Mouse (Mus musculus) limb, embryonic 14.5 days (tissue): ENCODE data around the gene Ppp1r1c. TPM values are rescaled to one million over a fixed set of nuclear protein-coding genes. Genes with fewer than 3 reads are reported as not detected.
A peak's percentile ranks its signal among the peaks of the same experiment; 100 is the strongest.

Experiments
- ATAC-seq: fragments of 200-750 bp; cut with Nextera tagmentation; 2 replicates; pipeline ENCODE4 v1.8.0; 2017; ENCODE audit warnings: low read depth, moderate number of reproducible peaks, moderate TSS enrichment; ENCODE audit not compliant: low FRiP score
- DNase-seq: peaks from one replicate; pipeline ENCODE4 v3.0.0-alpha.2; 2015; ENCODE audit warnings: low spot score
- H3K27ac ChIP-seq: fragments of 300-500 bp; sonication (generic); replicated peaks from 2 replicates; pipeline ENCODE4 v1.5.1; 2014; ENCODE audit warnings: low read depth, mild to moderate bottlenecking, low read length, moderate library complexity, mixed read lengths
- H3K27me3 ChIP-seq: fragments of 300-500 bp; sonication (generic); 2 replicates; pipeline ENCODE4 v1.6.1; 2014; ENCODE audit warnings: low read length, mixed read lengths; ENCODE audit not compliant: control insufficient read depth, insufficient read depth
- H3K36me3 ChIP-seq: fragments of 300-500 bp; sonication (generic); 2 replicates; pipeline ENCODE4 v1.6.1; 2014; ENCODE audit warnings: mild to moderate bottlenecking, low read length, moderate library complexity, mixed read lengths; ENCODE audit not compliant: control insufficient read depth, insufficient read depth
- H3K4me1 ChIP-seq: fragments of 300-500 bp; sonication (generic); 2 replicates; pipeline ENCODE4 v1.6.1; 2014; ENCODE audit warnings: antibody characterized with exemption, low read length, mixed read lengths; ENCODE audit not compliant: control insufficient read depth, insufficient read depth
- H3K4me2 ChIP-seq: fragments of 300-500 bp; sonication (generic); replicated peaks from 2 replicates; pipeline ENCODE4 v1.6.1; 2014; ENCODE audit warnings: low read depth, mild to moderate bottlenecking, low read length, moderate library complexity; ENCODE audit not compliant: severe bottlenecking
- H3K4me3 ChIP-seq: fragments of 300-500 bp; sonication (generic); replicated peaks from 2 replicates; pipeline ENCODE4 v1.5.1; 2014; ENCODE audit warnings: low read length
- H3K9ac ChIP-seq: fragments of 300-500 bp; sonication (generic); 2 replicates; pipeline ENCODE4 v1.6.1; 2014; ENCODE audit warnings: mild to moderate bottlenecking, low read depth, low read length, moderate library complexity; ENCODE audit not compliant: severe bottlenecking
- H3K9me3 ChIP-seq: fragments of 300-500 bp; sonication (generic); 2 replicates; pipeline ENCODE4 v1.6.1; 2016; ENCODE audit warnings: low read length; ENCODE audit not compliant: control insufficient read depth
- POLR2A ChIP-seq: fragments of 200-500 bp; IDR thresholded peaks from 2 replicates; pipeline ENCODE4 v1.8.0; 2012; ENCODE audit warnings: inconsistent platforms, mild to moderate bottlenecking, moderate library complexity, borderline replicate concordance; ENCODE audit not compliant: insufficient read depth, insufficient read length; ENCODE audit errors: extremely low read depth
- WGBS: fragments of 180-500 bp; shearing (Covaris S2); extraction: QIAGEN DNeasy Blood & Tissue Kit; methylation state at CpG from one replicate; pipeline ENCODE4 v1.1.7; 2014; 5-methylcytosine and 5-hydroxymethylcytosine counted together
- polyA plus RNA-seq, 2 experiments: library from polyadenylated mRNA; depleted of rRNA in 1 of 2; stranded (reverse) in 1 of 2; unstranded in 1 of 2; fragments of >200 nt; fragmentation: Nextera tagmentation in 1 of 2; extraction: Ambion mirVana in 1 of 2; gene quantifications; 2 replicates each; pipeline versions ENCODE4 v1.2.1 to v1.2.3; 2012 to 2014

Ppp1r1c gene
- polyA plus RNA-seq, 2 experiments = 0.08 to 0.12 TPM

GRCm38 (mm10) chr2:79695190-79695589 lies 12.4 kb upstream of the Ppp1r1c start:
- Histone ChIP-seq H3K4me3 (no peak overlapping the region), H3K9ac (no peak overlapping the region), H3K36me3 (no peaks in the 10 kb centered on the region), H3K27ac (no peak overlapping the region), H3K9me3 (no peaks in the 10 kb centered on the region), H3K4me1 (0 out of 2 replicates have a peak, but pooled peaks cover 2% of the 10 kb centered on the region), H3K4me2 (no peak overlapping the region), H3K27me3 (no peaks in the 10 kb centered on the region)
- WGBS = 81% methylated on average over 4 of the region's 4 CpGs
- DNase-seq = no peak
- TF ChIP-seq POLR2A = no peak
- no peak for ATAC-seq

- TF ChIP-seq POLR2A = no peak
- 92% methylated on average over 12 of the region's 12 CpGs for WGBS
- no peak for DNase-seq
- Histone ChIP-seq H3K9ac (no peak overlapping the region), H3K4me1 (0 out of 2 replicates have a peak, but pooled peaks cover 2% of the 10 kb centered on the region), H3K27me3 (no peaks in the 10 kb centered on the region), H3K4me2 (no peak overlapping the region), H3K27ac (no peak overlapping the region), H3K36me3 (no peaks in the 10 kb centered on the region), H3K9me3 (no peaks in the 10 kb centered on the region), H3K4me3 (no peak overlapping the region)
- ATAC-seq = no peak
Observed at GRCm38 (mm10) chr2:79695939-79696338, 11.6 kb upstream of the Ppp1r1c start.

GRCm38 (mm10) chr2:79696478-79697230 lies 10.9 kb upstream of the Ppp1r1c start:
- no peak for TF ChIP-seq POLR2A
- H3K27ac ChIP-seq = no peak overlapping the region
- ATAC-seq = no peak
- 82% methylated on average over 10 of the region's 10 CpGs for WGBS
- DNase-seq = no peak
- no peak overlapping the region for H3K4me3 ChIP-seq
- no peaks in the 10 kb centered on the region for H3K36me3 ChIP-seq
- H3K9ac ChIP-seq = no peak overlapping the region
- no peak overlapping the region for H3K4me2 ChIP-seq
- H3K27me3 ChIP-seq = no peaks in the 10 kb centered on the region
- no peaks in the 10 kb centered on the region for H3K9me3 ChIP-seq
- H3K4me1 ChIP-seq = 0 out of 2 replicates have a peak, but pooled peaks cover 2% of the 10 kb centered on the region

DNA sequence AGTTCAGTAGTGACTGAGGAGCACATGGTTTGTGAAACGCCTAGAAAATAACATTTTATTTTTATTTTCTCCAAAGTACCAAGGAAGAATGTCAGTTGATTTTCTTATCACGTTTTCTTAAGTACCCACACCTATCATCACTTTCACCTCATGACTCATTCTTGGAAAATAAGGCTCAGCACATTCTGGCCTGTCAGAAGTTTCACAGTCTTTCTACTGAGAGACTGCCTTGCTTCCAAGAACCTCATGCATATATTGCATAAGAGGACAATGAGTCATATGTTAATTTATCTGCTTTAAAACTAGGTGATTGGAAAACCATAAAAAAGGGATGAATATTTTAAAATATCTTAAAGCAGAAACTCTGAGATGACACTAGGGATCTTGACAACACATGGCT lies 9.4 kb upstream of the Ppp1r1c start:
- Histone ChIP-seq H3K4me2 (no peak overlapping the region), H3K27me3 (no peaks in the 10 kb centered on the region), H3K9me3 (no peaks in the 10 kb centered on the region), H3K27ac (no peak overlapping the region), H3K9ac (no peak overlapping the region), H3K4me3 (no peak overlapping the region), H3K36me3 (no peaks in the 10 kb centered on the region), H3K4me1 (0 out of 2 replicates have a peak, but pooled peaks cover 2% of the 10 kb centered on the region)
- no peak for ATAC-seq
- TF ChIP-seq POLR2A = no peak
- peak; percentile 9 for DNase-seq
- 69% methylated on average over 2 of the region's 2 CpGs for WGBS

- DNase-seq (no peak), ATAC-seq (no peak)
- no peak overlapping the region for H3K27ac ChIP-seq
- no peaks in the 10 kb centered on the region for H3K9me3 ChIP-seq
- no peak overlapping the region for H3K9ac ChIP-seq
- H3K4me3 ChIP-seq = no peak overlapping the region
- no peak for TF ChIP-seq POLR2A
- no peak overlapping the region for H3K4me2 ChIP-seq
- no peaks in the 10 kb centered on the region for H3K4me1 ChIP-seq
- H3K36me3 ChIP-seq = no peaks in the 10 kb centered on the region
- whole genome bisulfite sequencing = 81% methylated on average over 2 of the region's 2 CpGs
- no peaks in the 10 kb centered on the region for H3K27me3 ChIP-seq
Observed at GRCm38 (mm10) chr2:79704773-79705172, 2.8 kb upstream of the Ppp1r1c start.
